Mouse (Mus musculus): ENCODE measurements at regions not wholly inside any gene's neighbourhood (a gene's known extent, or its start where the extent isn't known, plus 50 kb on each side); places are given as distances from the start of the nearest gene placed in this dataset.

DNA sequence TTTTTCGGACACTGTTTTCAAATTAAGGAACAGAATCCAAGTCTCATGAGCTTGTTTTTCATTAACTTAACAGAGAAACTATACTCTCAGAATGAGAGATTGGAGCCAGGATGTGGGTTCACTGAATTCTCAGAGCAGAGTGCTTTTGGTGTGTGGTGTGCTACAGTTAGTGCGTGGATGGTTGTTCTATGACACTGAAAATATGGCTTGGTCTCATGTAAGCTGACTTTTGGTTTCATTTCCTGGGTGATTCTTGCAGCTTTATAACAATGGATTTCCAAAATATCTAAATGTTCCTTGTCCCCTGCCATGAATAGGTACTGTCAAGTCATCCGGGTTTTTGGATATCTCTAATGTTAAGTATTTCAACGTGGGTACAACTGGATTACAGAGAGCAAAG lies 177.7 kb downstream of the Tmem26 start:
- Histone ChIP-seq H3K36me3 (ENCODE audit: control insufficient read depth, insufficient read depth, low read length) (no peaks in the 10 kb centered on the region), H3K27me3 (ENCODE audit: control insufficient read depth, insufficient read depth, low read length) (no peaks in the 10 kb centered on the region), H3K4me3 (ENCODE audit: low read depth, low read length) (no peak overlapping the region), H3K27ac (ENCODE audit: insufficient read depth, low read depth, low read length) (no peak overlapping the region), H3K4me1 (ENCODE audit: control insufficient read depth, insufficient read depth, insufficient read length, low read length) (no peaks in the 10 kb centered on the region)
- WGBS, result 66% methylated on average over 4 of the region's 4 CpGs
- TF ChIP-seq CTCF (IDR thresholded peaks at IDR 0.05; ENCODE audit: extremely low read depth, insufficient read length, insufficient replicate concordance, low read depth, low read length) (no peak), POLR2A (IDR thresholded peaks at IDR 0.05; ENCODE audit: low read depth, low read length) (no peak)

DNA sequence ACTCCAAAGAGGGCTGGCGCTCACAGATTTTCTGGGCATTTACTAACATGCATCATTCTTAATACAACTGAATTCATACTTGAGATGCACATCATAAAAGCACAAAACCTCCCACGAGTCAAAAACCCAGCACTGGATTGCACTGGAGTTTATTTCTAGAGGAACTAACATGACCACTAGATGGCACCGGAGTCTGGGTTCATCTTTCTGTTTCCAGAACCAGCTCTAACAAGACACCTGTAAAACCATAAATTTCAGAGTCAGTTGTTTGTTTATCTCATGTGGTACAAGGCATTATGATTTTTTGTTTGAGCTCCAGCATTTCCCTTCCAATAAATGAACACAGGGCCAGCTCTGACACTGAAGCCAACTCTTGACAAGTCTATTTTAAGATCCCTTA lies 179.2 kb downstream of the Tmem26 start:
- Histone ChIP-seq H3K27ac (ENCODE audit: insufficient read depth, low read depth, low read length) (no peak overlapping the region), H3K36me3 (ENCODE audit: control insufficient read depth, insufficient read depth, low read length) (no peaks in the 10 kb centered on the region), H3K4me3 (ENCODE audit: low read depth, low read length) (no peak overlapping the region), H3K27me3 (ENCODE audit: control insufficient read depth, insufficient read depth, low read length) (no peaks in the 10 kb centered on the region), H3K4me1 (ENCODE audit: control insufficient read depth, insufficient read depth, insufficient read length, low read length) (no peaks in the 10 kb centered on the region)
- TF ChIP-seq POLR2A (IDR thresholded peaks at IDR 0.05; ENCODE audit: low read depth, low read length) (no peak), CTCF (IDR thresholded peaks at IDR 0.05; ENCODE audit: extremely low read depth, insufficient read length, insufficient replicate concordance, low read depth, low read length) (no peak)
- WGBS, result 21% methylated on average over 3 of the region's 3 CpGs

GRCm38 (mm10) chr10:68904337-68904736 lies 180.9 kb downstream of the Tmem26 start:
- Histone ChIP-seq H3K27ac (ENCODE audit: insufficient read depth, low read depth, low read length) (no peak overlapping the region), H3K27me3 (ENCODE audit: control insufficient read depth, insufficient read depth, low read length) (no peaks in the 10 kb centered on the region), H3K36me3 (ENCODE audit: control insufficient read depth, insufficient read depth, low read length) (no peaks in the 10 kb centered on the region), H3K4me1 (ENCODE audit: control insufficient read depth, insufficient read depth, insufficient read length, low read length) (no peaks in the 10 kb centered on the region), H3K4me3 (ENCODE audit: low read depth, low read length) (no peak overlapping the region)
- 90% methylated on average over 10 of the region's 10 CpGs for WGBS
- no peak for TF ChIP-seq POLR2A (IDR thresholded peaks at IDR 0.05; ENCODE audit: low read depth, low read length)

DNA sequence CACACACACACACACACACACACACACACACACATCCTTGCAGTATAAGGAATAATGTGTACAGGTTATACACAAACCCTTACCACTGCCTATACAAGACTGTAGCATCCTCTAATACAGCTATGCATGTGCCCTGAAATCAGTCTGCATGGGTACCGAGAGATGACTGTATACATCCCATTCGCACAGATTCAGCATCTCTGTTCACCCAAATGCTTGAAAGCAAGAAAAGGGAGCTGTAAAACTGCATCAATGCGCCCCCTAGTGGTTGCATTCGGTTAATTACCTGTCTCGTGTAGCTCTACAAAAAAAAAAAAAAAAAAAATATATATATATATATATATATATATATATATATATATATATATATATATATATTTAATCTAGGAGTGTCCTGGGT lies 184.8 kb downstream of the Tmem26 start:
- 7% methylated on average over 5 of the region's 5 CpGs for WGBS
- H3K27me3 ChIP-seq (ENCODE audit: control insufficient read depth, insufficient read depth, low read length), result no peaks in the 10 kb centered on the region
- H3K4me3 ChIP-seq (ENCODE audit: low read depth, low read length), result no peak overlapping the region
- H3K27ac ChIP-seq (ENCODE audit: insufficient read depth, low read depth, low read length), result no peak overlapping the region
- H3K4me1 ChIP-seq (ENCODE audit: control insufficient read depth, insufficient read depth, insufficient read length, low read length), result no peaks in the 10 kb centered on the region
- no peaks in the 10 kb centered on the region for H3K36me3 ChIP-seq (ENCODE audit: control insufficient read depth, insufficient read depth, low read length)
- no peak for TF ChIP-seq CTCF (IDR thresholded peaks at IDR 0.05; ENCODE audit: extremely low read depth, insufficient read length, insufficient replicate concordance, low read depth, low read length)
- TF ChIP-seq POLR2A (IDR thresholded peaks at IDR 0.05; ENCODE audit: low read depth, low read length), result no peak

DNA sequence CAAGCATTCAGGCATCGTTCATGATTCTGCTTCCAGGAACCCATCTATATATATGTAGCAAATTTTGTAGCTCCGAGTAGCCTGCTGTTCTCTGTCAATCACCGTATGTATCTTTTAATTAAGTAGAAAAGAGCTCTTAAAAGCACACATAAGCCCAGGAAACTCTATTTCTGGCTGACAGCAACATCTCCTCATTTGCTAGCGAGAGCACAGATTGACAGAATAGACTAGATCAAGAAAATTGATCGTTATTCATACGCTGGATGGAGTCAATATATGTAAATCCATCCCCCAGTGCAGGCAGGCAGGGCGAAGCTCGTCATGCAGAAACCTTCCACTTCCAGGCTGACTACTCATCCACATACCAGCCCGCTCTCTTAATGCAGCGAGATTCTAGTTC lies 185.6 kb downstream of the Tmem26 start:
- Histone ChIP-seq H3K4me1 (ENCODE audit: control insufficient read depth, insufficient read depth, insufficient read length, low read length) (no peaks in the 10 kb centered on the region), H3K27me3 (ENCODE audit: control insufficient read depth, insufficient read depth, low read length) (no peaks in the 10 kb centered on the region), H3K27ac (ENCODE audit: insufficient read depth, low read depth, low read length) (no peak overlapping the region), H3K4me3 (ENCODE audit: low read depth, low read length) (no peak overlapping the region), H3K36me3 (ENCODE audit: control insufficient read depth, insufficient read depth, low read length) (no peaks in the 10 kb centered on the region)
- TF ChIP-seq POLR2A (IDR thresholded peaks at IDR 0.05; ENCODE audit: low read depth, low read length) (no peak), CTCF (IDR thresholded peaks at IDR 0.05; ENCODE audit: extremely low read depth, insufficient read length, insufficient replicate concordance, low read depth, low read length) (no peak)
- WGBS, result 75% methylated on average over 10 of the region's 10 CpGs

GRCm38 (mm10) chr10:68916147-68916546 lies 192.7 kb downstream of the Tmem26 start:
- Histone ChIP-seq H3K27ac (ENCODE audit: insufficient read depth, low read depth, low read length) (no peak overlapping the region), H3K4me3 (ENCODE audit: low read depth, low read length) (no peak overlapping the region), H3K27me3 (ENCODE audit: control insufficient read depth, insufficient read depth, low read length) (no peaks in the 10 kb centered on the region), H3K36me3 (ENCODE audit: control insufficient read depth, insufficient read depth, low read length) (no peaks in the 10 kb centered on the region), H3K4me1 (ENCODE audit: control insufficient read depth, insufficient read depth, insufficient read length, low read length) (no peaks in the 10 kb centered on the region)
- TF ChIP-seq CTCF (IDR thresholded peaks at IDR 0.05; ENCODE audit: extremely low read depth, insufficient read length, insufficient replicate concordance, low read depth, low read length) (no peak), POLR2A (IDR thresholded peaks at IDR 0.05; ENCODE audit: low read depth, low read length) (no peak)
- 18% methylated on average over 7 of the region's 7 CpGs for WGBS

DNA sequence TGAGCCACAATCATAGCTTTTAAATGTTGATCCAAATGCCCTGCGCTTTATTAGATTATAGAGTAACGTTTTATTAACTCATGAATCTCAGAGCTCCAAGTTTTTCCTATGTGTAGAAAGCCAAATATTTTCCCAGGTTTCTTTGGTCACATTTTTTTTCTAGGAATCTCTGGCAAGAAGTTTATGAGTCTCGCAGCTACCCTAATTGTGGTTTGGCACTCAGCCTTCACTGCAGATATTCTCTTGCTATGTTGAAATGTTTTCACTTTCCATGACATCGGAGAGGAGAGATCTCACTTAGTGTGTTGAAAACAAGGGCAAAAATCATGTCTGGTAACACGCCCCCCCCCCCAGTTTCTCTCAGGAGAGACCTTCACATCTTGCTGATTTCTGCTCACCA lies 212.4 kb downstream of the Tmem26 start:
- Histone ChIP-seq H3K27me3 (ENCODE audit: control insufficient read depth, insufficient read depth, low read length) (no peaks in the 10 kb centered on the region), H3K4me3 (ENCODE audit: low read depth, low read length) (no peak overlapping the region), H3K4me1 (ENCODE audit: control insufficient read depth, insufficient read depth, insufficient read length, low read length) (no peaks in the 10 kb centered on the region), H3K36me3 (ENCODE audit: control insufficient read depth, insufficient read depth, low read length) (no peaks in the 10 kb centered on the region), H3K27ac (ENCODE audit: insufficient read depth, low read depth, low read length) (no peak overlapping the region)
- TF ChIP-seq POLR2A (IDR thresholded peaks at IDR 0.05; ENCODE audit: low read depth, low read length), result no peak
- no peak for TF ChIP-seq CTCF (IDR thresholded peaks at IDR 0.05; ENCODE audit: extremely low read depth, insufficient read length, insufficient replicate concordance, low read depth, low read length)
- 66% methylated on average over 5 of the region's 5 CpGs for WGBS

DNA sequence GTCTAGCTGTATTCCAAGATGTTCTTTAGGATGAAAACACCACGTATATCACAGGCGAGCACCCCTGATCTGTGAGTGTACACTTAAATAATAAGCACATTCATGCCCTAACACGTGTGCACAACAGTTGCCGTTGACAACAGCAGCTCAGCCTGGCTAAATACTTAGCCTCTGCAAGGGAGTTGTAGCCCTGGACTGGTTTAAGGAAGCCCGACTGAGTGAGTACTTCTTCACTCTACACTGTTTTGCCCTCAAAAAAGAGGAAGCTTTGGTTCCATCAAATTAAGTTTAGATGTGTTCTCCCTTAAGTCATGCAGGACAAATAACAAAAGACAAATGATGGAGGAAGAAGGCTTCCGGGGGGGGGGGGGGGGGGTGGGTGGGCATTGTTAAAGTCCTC lies 208.0 kb upstream of the Rhobtb1 start:
- Histone ChIP-seq H3K27ac (ENCODE audit: insufficient read depth, low read depth, low read length) (no peak overlapping the region), H3K36me3 (ENCODE audit: control insufficient read depth, insufficient read depth, low read length) (no peaks in the 10 kb centered on the region), H3K4me1 (ENCODE audit: control insufficient read depth, insufficient read depth, insufficient read length, low read length) (no peaks in the 10 kb centered on the region), H3K4me3 (ENCODE audit: low read depth, low read length) (no peak overlapping the region), H3K27me3 (ENCODE audit: control insufficient read depth, insufficient read depth, low read length) (no peaks in the 10 kb centered on the region)
- no peak for TF ChIP-seq CTCF (IDR thresholded peaks at IDR 0.05; ENCODE audit: extremely low read depth, insufficient read length, insufficient replicate concordance, low read depth, low read length)
- no peak for TF ChIP-seq POLR2A (IDR thresholded peaks at IDR 0.05; ENCODE audit: low read depth, low read length)
- WGBS, result 59% methylated on average over 6 of the region's 6 CpGs
